Mouse (Mus musculus) common myeloid progenitor, adult 5-6 weeks (primary cell): ENCODE measurements at regions not wholly inside any gene's neighbourhood (a gene's known extent, or its start where the extent isn't known, plus 50 kb on each side); places are given as distances from the start of the nearest gene placed in this dataset.
A peak's percentile ranks its signal among the peaks of the same experiment; 100 is the strongest.

Source experiments
- ATAC-seq: replicated peaks from 2 replicates; pipeline ENCODE4 v1.8.0; 2016; ENCODE audit warnings: low read depth, mild to moderate bottlenecking, moderate TSS enrichment, inconsistent platforms; ENCODE audit not compliant: poor library complexity, severe bottlenecking

DNA sequence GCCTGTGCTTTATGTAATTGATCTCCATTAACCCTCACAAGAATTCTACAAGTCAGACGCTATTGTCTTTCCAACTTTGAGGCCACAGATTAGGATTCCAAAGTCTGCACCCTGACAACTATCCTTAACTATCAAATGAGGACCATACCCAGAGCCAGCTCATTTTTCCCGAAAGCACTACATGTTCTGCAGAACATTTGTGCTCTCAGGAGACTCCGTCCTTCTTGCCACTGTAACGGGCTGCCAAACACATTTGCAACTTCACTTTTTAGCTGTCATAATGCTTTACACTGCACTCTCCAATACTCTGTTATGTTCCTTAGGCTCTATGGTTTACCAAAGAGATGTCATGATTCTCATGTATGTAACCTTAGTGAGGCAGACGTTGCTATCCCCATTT is 350.7 kb downstream of the Mtx2 start:
- ATAC-seq, result no peak

GRCm38 (mm10) chr2:75183293-75183692 is 357.7 kb downstream of the Mtx2 start:
- ATAC-seq, result no peak

DNA sequence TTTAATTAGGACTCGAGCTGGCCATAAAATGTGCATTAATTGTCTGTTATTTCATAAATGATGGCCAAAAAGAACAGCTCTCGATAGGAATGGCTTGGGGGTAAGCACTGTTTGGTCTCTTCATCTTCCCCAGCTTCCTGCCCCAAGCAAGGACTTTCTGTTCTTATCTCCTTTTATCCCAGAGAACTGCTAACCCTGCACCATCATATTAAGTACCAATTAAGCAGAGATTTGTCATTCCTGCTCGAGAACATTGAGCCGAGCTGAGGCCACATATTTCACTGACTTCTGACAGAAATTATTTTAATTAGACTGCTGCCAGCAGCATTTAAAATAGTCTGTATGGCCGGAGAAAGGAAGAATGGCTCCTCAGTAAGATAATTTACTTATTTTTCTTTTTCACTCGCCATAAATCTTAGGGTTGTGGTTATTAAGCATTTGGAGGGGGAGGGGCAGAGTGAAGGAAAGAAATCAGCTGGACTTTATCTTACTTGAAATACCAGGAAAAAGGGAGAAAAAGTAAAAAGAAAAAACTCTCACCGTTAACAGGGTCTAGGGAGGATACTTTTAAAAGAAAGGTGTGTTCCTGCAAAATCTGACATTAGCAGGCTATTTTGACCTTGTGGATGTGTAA is 377.1 kb downstream of the Mtx2 start:
- ATAC-seq, result no peak

DNA sequence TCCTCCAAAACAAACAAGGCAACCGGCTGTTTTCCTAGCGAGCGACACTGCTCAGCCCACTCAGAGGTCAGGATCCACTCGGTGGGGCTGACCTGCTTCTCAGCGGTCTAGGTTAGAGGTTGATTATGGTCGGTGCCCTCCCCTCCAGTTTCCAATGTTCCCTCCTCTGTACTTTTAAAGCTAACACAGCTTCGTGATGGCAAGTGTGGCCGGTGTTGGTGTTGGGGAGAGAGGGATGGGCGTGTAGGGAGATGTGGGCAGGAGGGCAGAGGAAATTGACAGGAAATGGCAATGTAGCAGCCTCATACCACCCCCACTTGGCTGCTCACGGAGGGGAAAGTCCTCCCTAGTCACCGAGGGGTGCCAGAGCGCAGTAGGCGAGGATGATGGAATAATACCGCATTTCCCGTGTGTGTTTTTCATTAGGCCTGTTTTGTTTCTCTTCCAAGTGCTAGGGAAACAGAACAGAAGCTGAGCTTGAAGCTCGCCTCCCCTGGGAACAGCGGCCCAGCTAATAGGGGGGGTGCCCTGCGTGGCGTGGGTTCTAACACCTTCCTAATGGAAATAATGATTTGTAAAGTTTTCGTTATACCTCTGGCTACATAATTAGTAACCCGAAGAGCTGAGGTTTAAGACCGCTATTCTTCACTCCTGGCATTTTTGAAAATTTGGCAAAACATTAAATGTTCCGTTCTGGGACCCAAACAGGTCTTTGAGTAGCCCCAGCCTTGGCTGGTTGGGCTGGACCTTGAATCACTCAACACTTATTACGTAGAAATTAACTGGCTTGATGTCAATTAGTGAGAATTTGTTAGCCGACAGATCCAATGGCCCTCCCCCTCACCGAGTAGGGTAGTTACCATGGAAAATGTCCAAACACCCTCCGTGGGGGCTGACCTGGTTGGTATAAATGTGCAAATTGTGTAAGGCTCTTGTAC is 383.5 kb downstream of the Mtx2 start:
- ATAC-seq, result no peak

DNA sequence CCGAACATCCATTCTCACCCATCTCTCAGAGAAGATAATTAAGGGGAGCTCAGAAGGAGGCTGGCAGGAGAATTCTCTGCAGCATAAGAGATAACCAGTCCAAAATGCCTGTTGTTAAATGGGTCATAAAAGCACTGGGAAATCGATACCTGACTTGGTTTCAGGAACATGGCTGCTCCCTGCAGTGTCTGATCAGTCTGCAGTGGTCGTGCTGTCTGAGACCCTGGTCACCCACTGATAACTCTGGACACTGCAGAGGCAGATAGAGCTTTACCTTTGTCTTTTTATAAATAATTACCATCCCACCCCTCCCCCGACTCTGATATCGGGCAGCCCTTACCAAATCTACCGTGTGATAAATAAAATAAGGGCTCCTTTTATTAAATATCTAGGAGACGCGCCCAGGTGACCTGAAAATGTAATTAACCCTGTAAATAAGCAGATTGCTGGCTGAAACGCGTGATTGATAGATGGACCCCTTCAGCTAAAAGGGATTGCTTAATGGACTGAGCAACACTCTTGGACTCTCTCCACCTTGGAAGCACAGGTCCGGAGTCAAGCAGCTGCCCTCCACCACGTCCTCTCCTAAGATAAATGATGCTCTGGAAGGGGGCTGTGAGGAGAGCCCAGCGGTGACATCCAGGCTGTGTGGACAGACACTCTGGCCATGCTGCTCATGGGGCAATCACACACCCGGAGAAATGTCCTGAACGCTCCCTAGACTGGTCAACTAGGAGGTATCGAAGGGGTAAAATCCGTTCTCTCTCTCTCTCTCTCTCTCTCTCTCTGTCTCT is 384.4 kb downstream of the Mtx2 start:
- no peak for ATAC-seq

- no peak for ATAC-seq
Measured at GRCm38 (mm10) chr2:75216931-75217330, 391.3 kb downstream of the Mtx2 start.

- ATAC-seq, result no peak
Measured at GRCm38 (mm10) chr2:75220775-75221359, 395.3 kb downstream of the Mtx2 start.

DNA sequence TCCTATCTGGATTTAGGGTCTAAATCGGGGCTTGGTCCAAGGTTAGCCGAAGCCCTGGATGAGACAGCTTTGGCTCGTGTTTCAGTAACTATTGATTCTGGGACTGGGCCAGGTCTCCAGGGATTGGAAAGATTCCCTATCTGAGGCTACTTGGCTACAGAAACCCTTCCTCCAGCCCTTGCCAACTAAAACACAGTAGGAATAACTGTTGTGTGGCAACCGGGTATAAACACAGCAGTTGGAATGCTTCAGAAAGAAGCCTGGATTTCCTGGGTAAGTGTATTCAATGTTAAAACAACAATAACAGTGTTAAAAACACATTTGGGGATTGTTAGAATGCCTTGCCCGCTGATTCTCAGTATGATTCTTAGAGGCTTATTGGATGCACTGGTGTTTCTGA is 398.8 kb downstream of the Mtx2 start:
- no peak for ATAC-seq

DNA sequence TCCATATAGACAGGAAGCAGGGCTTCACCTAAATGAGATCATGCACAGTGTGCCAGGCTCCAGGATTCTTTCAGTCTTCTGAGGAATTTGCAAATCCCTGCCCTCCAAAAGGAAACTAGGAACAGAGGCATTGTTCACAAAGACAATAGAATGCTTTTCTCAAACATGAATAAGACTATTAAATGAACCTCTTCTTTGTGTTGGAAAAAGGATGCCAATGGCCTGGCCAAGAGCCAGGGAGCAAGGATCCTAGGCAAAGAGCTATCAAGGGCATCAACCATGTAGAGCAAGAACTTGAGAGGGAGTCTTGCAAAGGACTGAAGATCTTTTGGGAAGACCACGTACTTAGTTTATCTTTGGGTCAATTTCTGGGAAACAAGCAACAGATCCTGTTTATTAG is 415.4 kb downstream of the Mtx2 start:
- ATAC-seq, result no peak

- ATAC-seq, result no peak
Measured at GRCm38 (mm10) chr2:75244311-75245033, 414.6 kb upstream of the Hnrnpa3 start.

GRCm38 (mm10) chr2:75245256-75245655 is 413.8 kb upstream of the Hnrnpa3 start:
- no peak for ATAC-seq

DNA sequence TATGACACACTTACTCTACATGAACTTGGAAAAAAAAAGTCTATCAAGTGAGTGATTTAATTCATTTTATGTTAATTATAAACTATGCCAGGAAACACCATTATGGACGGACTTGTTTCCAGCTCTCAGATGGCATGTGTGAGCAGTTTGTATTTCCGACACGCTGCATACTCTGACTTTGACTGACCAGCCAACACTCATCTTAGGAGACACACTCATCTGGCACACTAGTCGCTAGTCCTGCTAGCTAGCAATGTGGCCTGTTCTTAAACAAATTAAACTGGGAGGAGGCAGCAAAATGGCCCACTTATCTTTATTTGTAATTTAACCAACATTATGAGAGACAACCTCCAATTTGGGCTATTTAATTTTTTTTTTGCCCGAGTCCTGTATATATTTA is 413.4 kb upstream of the Hnrnpa3 start:
- no peak for ATAC-seq

GRCm38 (mm10) chr2:75246082-75246743 is 412.8 kb upstream of the Hnrnpa3 start:
- ATAC-seq, result 0 out of 2 replicates have a peak, but pooled peaks have one; percentile 15

- ATAC-seq, result no peak
Measured at GRCm38 (mm10) chr2:75248251-75248650, 410.8 kb upstream of the Hnrnpa3 start.

DNA sequence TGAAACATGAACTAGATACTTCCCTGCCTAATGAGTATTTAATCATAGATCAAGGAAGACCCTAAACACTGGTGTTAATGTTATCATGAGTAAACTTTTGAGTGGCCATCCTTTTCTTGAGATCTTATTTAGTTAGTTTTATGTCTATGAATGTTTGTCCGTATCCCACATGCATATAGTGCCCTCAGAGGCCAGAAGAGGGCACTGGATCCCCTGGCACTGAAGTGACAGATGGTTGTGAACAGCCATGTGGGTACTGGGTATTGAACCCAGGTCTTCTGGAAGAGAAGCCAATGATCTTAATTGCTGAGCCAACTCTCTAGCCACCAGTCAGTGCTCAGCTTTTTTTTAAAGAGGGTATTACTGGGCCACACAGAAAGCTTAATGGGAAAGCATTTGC is 408.6 kb upstream of the Hnrnpa3 start:
- ATAC-seq, result no peak

- ATAC-seq, result no peak
Measured at GRCm38 (mm10) chr2:75252829-75253228, 406.2 kb upstream of the Hnrnpa3 start.

DNA sequence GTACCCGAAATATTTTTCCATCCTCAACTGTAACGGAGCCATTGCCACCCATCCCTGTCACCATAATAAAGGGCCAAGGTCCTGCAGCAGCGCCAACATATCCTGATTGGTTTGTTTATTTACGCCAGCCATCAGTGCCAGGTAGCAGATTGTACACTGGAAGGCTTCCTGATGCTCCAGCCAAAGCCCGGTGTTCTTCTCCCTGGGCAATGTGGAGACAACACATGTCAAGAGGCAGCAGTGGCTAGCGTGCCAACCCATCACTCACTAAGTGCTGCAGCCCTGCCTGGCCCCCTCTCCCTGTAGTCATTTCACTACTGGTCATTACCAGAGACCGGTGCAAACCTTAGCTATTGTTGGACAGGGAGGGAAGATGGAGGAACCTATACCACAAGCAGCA is 393.8 kb upstream of the Hnrnpa3 start:
- no peak for ATAC-seq

DNA sequence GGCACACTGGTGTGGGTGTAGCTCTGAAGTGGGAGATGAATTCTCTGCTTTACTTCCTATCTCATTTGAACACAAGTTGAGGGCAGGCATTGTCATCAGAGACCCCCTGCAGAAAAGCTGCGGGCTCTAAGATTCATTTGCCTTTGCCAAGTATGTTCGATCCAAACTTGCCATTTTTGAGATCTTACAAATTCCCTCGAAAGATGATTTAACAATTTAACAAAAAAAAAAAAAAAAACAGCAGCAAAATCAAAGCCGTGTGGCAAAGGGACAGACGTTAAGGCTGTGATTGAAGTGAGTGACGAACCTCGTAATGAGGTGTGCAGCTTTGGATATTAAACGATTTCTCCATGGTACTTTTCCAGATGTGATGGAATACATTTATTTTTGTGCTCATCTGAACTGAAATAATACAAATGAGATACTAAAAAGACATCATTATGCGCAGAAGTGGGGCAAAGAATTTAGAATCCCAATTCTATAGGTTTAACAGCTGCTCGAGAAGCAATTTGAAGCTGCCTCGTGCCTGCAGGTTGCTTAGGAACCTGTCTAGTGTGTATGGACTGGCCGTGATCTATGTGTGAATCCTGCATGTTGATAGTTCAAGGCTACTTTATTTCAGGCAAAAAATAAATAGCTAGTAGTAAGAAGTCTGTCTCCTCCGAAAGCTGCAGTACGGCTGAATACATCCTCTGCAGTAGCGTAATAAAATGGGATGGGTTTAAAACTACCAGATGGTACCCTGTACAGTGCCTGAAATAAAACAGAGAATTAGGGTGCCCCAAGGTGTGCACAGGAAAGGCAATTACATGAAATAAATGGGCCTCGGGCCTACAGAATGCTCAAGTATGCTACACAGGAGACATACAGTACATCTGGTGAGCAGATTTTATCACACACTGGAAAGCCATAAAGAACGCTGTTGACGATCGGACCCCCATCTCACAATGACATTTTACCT is 393.0 kb upstream of the Hnrnpa3 start:
- ATAC-seq, result no peak
